Mouse (Mus musculus) thymus, postnatal 25 days (tissue): ENCODE results near the gene Trim28.

Experiments used
- DNase-seq: peaks from one replicate; pipeline ENCODE4 v3.0.0; 2022

The Trim28 gene

GRCm38 (mm10) chr7:13001584-13001983 lies 2.7 kb downstream of the Trim28 start:
- no peak for DNase-seq

- DNase-seq: no peak
These were observed 4.5 kb downstream of the Trim28 start for GRCm38 (mm10) chr7:13003380-13003779.

GRCm38 (mm10) chr7:13006011-13006410 lies 7.1 kb downstream of the Trim28 start:
- DNase-seq: no peak

GRCm38 (mm10) chr7:13006531-13006930 lies 7.6 kb downstream of the Trim28 start:
- DNase-seq: no peak

GRCm38 (mm10) chr7:13007341-13008092 lies 8.6 kb downstream of the Trim28 start:
- no peak for DNase-seq

- DNase-seq: peak; percentile 93
These were observed 10.5 kb downstream of the Trim28 start for GRCm38 (mm10) chr7:13009143-13010004.

- no peak for DNase-seq
These were observed 11.3 kb downstream of the Trim28 start, which contains the start of gene Zbtb45 for GRCm38 (mm10) chr7:13010005-13010908. Gene Zbtb45, minus strand, starts transcription at chr7:13010034.

- no peak for DNase-seq
These were observed 14.8 kb downstream of the Trim28 start for GRCm38 (mm10) chr7:13013671-13014070.

- DNase-seq: no peak
These were observed 15.4 kb downstream of the Trim28 start for GRCm38 (mm10) chr7:13014275-13014839.

GRCm38 (mm10) chr7:13015217-13015616 lies 16.3 kb downstream of the Trim28 start:
- DNase-seq: no peak

GRCm38 (mm10) chr7:13022773-13023535 lies 24.0 kb downstream of the Trim28 start:
- peak; percentile 79 for DNase-seq

- DNase-seq: peak; percentile 96
These were observed 25.2 kb downstream of the Trim28 start for GRCm38 (mm10) chr7:13023928-13024731.

GRCm38 (mm10) chr7:13024805-13025204 lies 25.9 kb downstream of the Trim28 start:
- peak; percentile 83 for DNase-seq

GRCm38 (mm10) chr7:13025511-13026112 lies 26.7 kb downstream of the Trim28 start:
- no peak for DNase-seq

- DNase-seq: no peak
These were observed 30.1 kb downstream of the Trim28 start for GRCm38 (mm10) chr7:13028986-13029385.

GRCm38 (mm10) chr7:13031069-13031468 lies 32.2 kb downstream of the Trim28 start:
- DNase-seq: no peak

GRCm38 (mm10) chr7:13031983-13032382 lies 33.1 kb downstream of the Trim28 start:
- DNase-seq: no peak

- no peak for DNase-seq
These were observed 33.6 kb downstream of the Trim28 start for GRCm38 (mm10) chr7:13032541-13032940.

GRCm38 (mm10) chr7:13033451-13034147 lies 34.7 kb downstream of the Trim28 start:
- no peak for DNase-seq
